Mouse (Mus musculus): Measurements from ENCODE around the gene Mylk3.

DNA sequence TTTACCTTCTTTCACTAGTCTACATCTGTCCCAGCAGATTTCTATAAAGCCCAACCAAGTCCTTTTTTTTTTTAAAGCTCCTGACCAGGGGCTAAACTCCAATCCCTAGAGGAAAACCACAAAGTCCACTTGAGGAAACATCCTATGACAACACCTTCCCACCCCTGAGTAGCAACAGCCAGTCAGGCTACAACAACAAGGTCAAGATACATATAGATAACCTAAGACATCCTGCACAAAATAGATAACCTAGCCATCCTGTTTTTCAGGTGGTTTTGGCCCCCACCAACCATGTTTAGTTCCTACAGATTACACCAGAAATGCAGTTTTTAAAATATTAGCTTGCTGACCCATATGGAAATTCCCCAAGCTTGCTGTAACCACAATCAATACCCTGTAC is 51.0 kb downstream of the Mylk3 start:
- TF ChIP-seq ZNF384 (IDR thresholded peaks at IDR 0.05; ENCODE audit: low read depth, low read length) (no peak), CHD2 (IDR thresholded peaks at IDR 0.05; ENCODE audit: low read depth, low read length) (no peak), MAFK (IDR thresholded peaks at IDR 0.05; ENCODE audit: insufficient read depth, low read depth, low read length) (no peak), HCFC1 (IDR thresholded peaks at IDR 0.05; ENCODE audit: borderline replicate concordance, insufficient read depth, low read length) (no peak)
